Mouse (Mus musculus) G1E (cell line): Measurements from ENCODE around the gene Armc9.

Experiments used
- CTCF ChIP-seq: IDR thresholded peaks from 2 replicates; pipeline ENCODE4 v1.5.1; 2012; ENCODE audit warnings: low read depth, low read length, inconsistent platforms, mixed read lengths
- GATA1 ChIP-seq: IDR thresholded peaks from 2 replicates; pipeline ENCODE4 v1.6.1; 2012; ENCODE audit warnings: borderline replicate concordance, low read length, inconsistent platforms, mixed read lengths

- TF ChIP-seq CTCF (no peak), GATA1 (no peak)
Measured at GRCm38 (mm10) chr1:86320822-86321413, 166.3 kb downstream of the Armc9 start.
